Mouse (Mus musculus) liver, adult 2 months (tissue): ENCODE results near the gene Fam171a2.

ENCODE experiments used
- CTCF ChIP-seq: fragments of 200-500 bp; IDR thresholded peaks from 2 replicates; pipeline ENCODE4 v1.5.1; 2011; ENCODE audit warnings: low read depth, low read length, control low read depth
- POLR2A ChIP-seq: fragments of 200-500 bp; IDR thresholded peaks from 2 replicates; pipeline ENCODE4 v1.6.1; 2011; ENCODE audit warnings: low read length, control low read depth; ENCODE audit not compliant: insufficient read depth; ENCODE audit errors: extremely low read depth

GRCm38 (mm10) chr11:102496732-102497131 lies 49.2 kb upstream of the Fam171a2 start:
- TF ChIP-seq CTCF (no peak), POLR2A (no peak)
